Comparison of ENCODE assay signal across 8 mouse cellular contexts in genomic region chr2:145831949-145832835, GRCm38 (mm10).
DNase-seq lines count a peak whose midpoint lies in the region; ATAC-seq lines count a peak whose summit lies in the region.

No protein-coding gene starts in this region.

- H3K27me3 ChIP-seq in hindbrain, embryonic 15.5 days = no peaks in the 10 kb centered on the region

- H3K4me1 ChIP-seq in hindbrain, embryonic 15.5 days (replicated peaks) = peaks cover 19% of the 10 kb centered on the region

- peak overlapping the region; percentile 43 for H3K4me2 ChIP-seq in hindbrain, embryonic 15.5 days

- peak; percentile 56 for DNase-seq in R1 (ENCODE audit: low read depth, low spot score)
- peak; percentile 80 for DNase-seq in embryo, embryonic 10 days (ENCODE audit: low spot score)
- peak; percentile 5 to 30 for DNase-seq in gastrocnemius, adult 8-10 months (ENCODE audit: low spot score in 2 of 2)
- peak; percentile 40 to 49 for DNase-seq in layer of hippocampus, postnatal 14 days (ENCODE audit: low spot score in 2 of 2)
- peak; percentile 80 for DNase-seq in lung, postnatal 10 days
- DNase-seq in ovary, postnatal 14 days (ENCODE audit: low spot score) = peak; percentile 31
- DNase-seq in yolk sac, embryonic 10.5 days (ENCODE audit: low spot score) = peak; percentile 32

- no peak overlapping the region for H3K4me3 ChIP-seq in hindbrain, embryonic 15.5 days

- ATAC-seq in hindbrain, embryonic 15.5 days (ENCODE audit: low FRiP score, low read depth) = peak; percentile 95

- H3K9me3 ChIP-seq in hindbrain, embryonic 15.5 days = no peaks in the 10 kb centered on the region

- H3K27ac ChIP-seq in hindbrain, embryonic 15.5 days (replicated peaks) = peak overlapping the region; percentile 85

- H3K9ac ChIP-seq in hindbrain, embryonic 15.5 days = no peak overlapping the region

- no peaks in the 10 kb centered on the region for H3K36me3 ChIP-seq in hindbrain, embryonic 15.5 days

- WGBS in hindbrain, embryonic 15.5 days = 31% methylated on average over 17 of the region's 17 CpGs

Comparison
In these comparisons a context has a peak if more than half of its experiments do, and no peak if none do; other contexts are left out.
1. DNase-seq: peak in every context shown above with its lines; median percentile 80 in embryo, embryonic 10 days; 80 in lung, postnatal 10 days; 56 in R1; 44 in layer of hippocampus, postnatal 14 days; 32 in yolk sac, embryonic 10.5 days; 31 in ovary, postnatal 14 days; 18 in gastrocnemius, adult 8-10 months.